Mouse (Mus musculus) C2C12 (cell line): ENCODE results near the gene Dnajc1. TPM values are rescaled to one million over a fixed set of nuclear protein-coding genes. Genes with fewer than 3 reads are reported as not detected.

Experiments
- H3K27me3 ChIP-seq: one replicate; pipeline ENCODE4 v1.6.1; 2011; ENCODE audit not compliant: control insufficient read depth, insufficient read depth, insufficient read length
- H3K36me3 ChIP-seq: one replicate; pipeline ENCODE4 v1.6.1; 2011; ENCODE audit not compliant: control insufficient read depth, insufficient read depth
- H3K4me3 ChIP-seq: one replicate; pipeline ENCODE4 v1.5.1; 2011; ENCODE audit warnings: mild to moderate bottlenecking, control low read depth; ENCODE audit not compliant: poor library complexity, insufficient read depth, severe bottlenecking
- H3K79me2 ChIP-seq: one replicate; pipeline ENCODE4 v1.6.1; 2011; ENCODE audit not compliant: control insufficient read depth, insufficient read depth
- H3K79me3 ChIP-seq: one replicate; pipeline ENCODE4 v1.6.1; 2011; ENCODE audit warnings: low read depth, control low read depth
- H3ac ChIP-seq: one replicate; pipeline ENCODE3; 2011; ENCODE audit warnings: low read depth; ENCODE audit not compliant: control insufficient read depth, insufficient read length
- CEBPB ChIP-seq: IDR thresholded peaks from one replicate; pipeline ENCODE4 v1.6.1; 2011; ENCODE audit warnings: low read depth, mild to moderate bottlenecking, control low read depth, moderate library complexity
- CTCF ChIP-seq: IDR thresholded peaks from one replicate; pipeline ENCODE4 v1.5.1; 2011; ENCODE audit not compliant: control insufficient read depth, insufficient read depth, insufficient read length
- FOSL1 ChIP-seq: IDR thresholded peaks from one replicate; pipeline ENCODE4 v1.8.0; 2011; ENCODE audit warnings: mild to moderate bottlenecking, low read length; ENCODE audit not compliant: poor library complexity, insufficient read depth, severe bottlenecking
- MAX ChIP-seq: IDR thresholded peaks from one replicate; pipeline ENCODE4 v1.6.1; 2011; ENCODE audit warnings: mild to moderate bottlenecking, control low read depth
- MYOD1 ChIP-seq: IDR thresholded peaks from one replicate; pipeline ENCODE4 v1.6.1; 2011; ENCODE audit warnings: low read depth; ENCODE audit not compliant: control insufficient read depth, insufficient read length
- MYOG ChIP-seq: IDR thresholded peaks from one replicate; pipeline ENCODE4 v1.6.1; 2011; ENCODE audit not compliant: control insufficient read depth, insufficient read length; ENCODE audit errors: extremely low read depth
- USF1 ChIP-seq: IDR thresholded peaks from one replicate; pipeline ENCODE4 v1.6.1; 2011; ENCODE audit warnings: low read depth, mild to moderate bottlenecking, control low read depth, moderate library complexity
- polyA plus RNA-seq: library from polyadenylated mRNA; unstranded; fragments of >200 nt; fragmentation: generic; extraction: Trizol; gene quantifications from one replicate; pipeline ENCODE4 v1.2.1, GENCODE M21; 2012; ENCODE audit warnings: missing spikeins

The Dnajc1 gene
- polyA plus RNA-seq, 1 experiment = 6.5 TPM

DNA sequence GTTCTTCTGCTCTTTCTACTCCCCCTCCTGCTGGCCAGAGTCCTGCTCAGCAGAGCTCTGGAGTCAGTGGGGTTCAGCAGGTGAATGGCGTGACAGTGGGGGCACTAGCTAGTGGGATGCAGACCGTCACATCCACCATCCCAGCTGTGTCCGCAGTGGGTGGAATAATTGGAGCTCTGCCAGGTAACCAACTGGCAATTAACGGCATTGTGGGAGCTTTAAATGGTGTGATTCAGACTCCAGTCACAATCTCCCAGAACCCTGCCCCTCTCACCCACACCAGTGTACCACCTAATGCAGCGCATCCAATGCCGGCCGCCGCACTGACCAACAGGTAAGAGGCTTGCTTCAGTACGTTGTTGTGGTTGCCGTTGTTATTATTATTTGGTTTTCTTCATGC, 185.8 kb downstream of the Dnajc1 start:
- peaks cover 80% of the 10 kb centered on the region for H3K36me3 ChIP-seq
- H3ac ChIP-seq = no peak overlapping the region
- no peaks in the 10 kb centered on the region for H3K79me2 ChIP-seq
- no peak overlapping the region for H3K4me3 ChIP-seq
- TF ChIP-seq MAX (no peak), USF1 (no peak), CEBPB (no peak), CTCF (no peak), FOSL1 (no peak), MYOG (no peak), MYOD1 (no peak)
- no peaks in the 10 kb centered on the region for H3K79me3 ChIP-seq
- H3K27me3 ChIP-seq = no peaks in the 10 kb centered on the region

DNA sequence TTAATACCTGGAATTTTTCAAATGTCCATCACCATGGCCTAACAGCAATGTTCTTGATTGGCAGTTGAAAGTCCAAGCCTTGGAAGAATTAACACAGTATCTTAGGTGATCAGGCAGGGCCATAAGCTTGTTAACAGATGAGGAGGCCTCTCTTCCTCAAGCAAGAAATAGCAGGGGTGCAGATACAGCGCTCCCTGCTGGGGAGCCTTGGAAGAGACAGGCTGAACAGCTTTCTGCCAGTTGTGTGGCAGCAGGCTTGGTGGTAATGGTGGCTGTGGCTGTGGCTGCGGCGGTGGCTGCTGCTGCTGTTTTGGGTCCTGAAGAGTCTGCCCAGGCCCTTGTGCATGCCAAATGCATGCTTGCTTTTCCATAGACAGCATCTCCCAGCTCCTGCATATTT, 187.5 kb downstream of the Dnajc1 start:
- TF ChIP-seq MYOG (no peak), CTCF (peak; percentile 41)
- H3K4me3 ChIP-seq = no peak overlapping the region
- H3K79me2 ChIP-seq = no peaks in the 10 kb centered on the region
- H3K36me3 ChIP-seq = peaks cover 72% of the 10 kb centered on the region
- no peak overlapping the region for H3ac ChIP-seq
- no peaks in the 10 kb centered on the region for H3K27me3 ChIP-seq
- no peaks in the 10 kb centered on the region for H3K79me3 ChIP-seq

DNA sequence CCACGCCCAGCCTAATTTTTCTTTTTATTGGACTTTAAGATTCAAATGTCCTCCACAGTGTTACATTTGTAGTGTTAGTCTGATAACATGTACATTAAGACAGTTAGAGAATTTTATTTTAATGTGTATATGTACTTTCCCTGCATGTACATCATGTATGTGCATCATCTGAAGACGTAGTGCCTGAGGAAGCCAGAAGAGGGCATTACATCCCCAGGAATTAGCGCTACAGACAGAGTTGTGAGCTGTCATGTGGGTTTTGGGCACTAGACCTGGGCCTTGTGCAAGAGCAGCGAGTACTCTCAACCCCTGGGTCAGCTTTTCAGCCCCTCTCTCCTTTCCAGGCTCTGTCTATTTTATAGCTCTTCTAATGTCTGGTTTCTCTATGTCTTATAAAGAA, 189.7 kb downstream of the Dnajc1 start:
- Histone ChIP-seq H3ac (no peak overlapping the region), H3K27me3 (no peaks in the 10 kb centered on the region), H3K79me2 (no peaks in the 10 kb centered on the region), H3K36me3 (peaks cover 71% of the 10 kb centered on the region), H3K4me3 (no peak overlapping the region), H3K79me3 (no peaks in the 10 kb centered on the region)
- TF ChIP-seq MYOG (no peak), CTCF (no peak), CEBPB (no peak), FOSL1 (no peak), USF1 (no peak), MYOD1 (no peak), MAX (no peak)

DNA sequence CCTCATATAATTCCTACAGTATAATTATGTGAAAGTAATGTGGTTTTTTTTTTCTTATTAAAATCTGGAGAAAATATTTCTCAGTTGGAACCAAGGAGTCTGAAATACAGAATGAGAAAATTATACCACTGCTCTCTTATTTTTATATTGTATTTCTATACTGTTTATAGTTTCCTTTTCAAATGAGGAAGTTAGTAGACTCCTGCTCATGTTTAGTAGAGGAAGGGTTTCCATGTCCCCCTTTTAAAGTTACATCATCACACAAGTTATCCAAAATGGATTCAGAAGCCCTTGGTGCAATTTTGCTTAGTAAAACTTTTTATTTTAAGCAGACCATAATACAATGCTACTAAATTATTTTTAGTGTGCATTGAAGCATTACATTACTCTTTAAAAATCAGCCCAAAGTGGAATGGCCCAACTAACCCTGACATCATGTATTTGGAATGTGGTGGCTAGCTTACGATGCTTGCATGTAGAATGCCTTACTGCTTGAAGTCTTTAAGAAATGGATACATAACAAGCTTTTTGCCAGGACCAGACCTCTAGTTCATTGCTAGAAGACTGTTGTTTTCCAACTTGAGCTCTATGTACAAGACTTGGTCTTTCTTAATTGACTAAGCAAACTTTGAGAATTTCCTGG, 190.7 kb downstream of the Dnajc1 start:
- no peak overlapping the region for H3ac ChIP-seq
- peaks cover 74% of the 10 kb centered on the region for H3K36me3 ChIP-seq
- H3K79me3 ChIP-seq = no peaks in the 10 kb centered on the region
- H3K4me3 ChIP-seq = no peak overlapping the region
- H3K79me2 ChIP-seq = no peaks in the 10 kb centered on the region
- TF ChIP-seq USF1 (no peak), FOSL1 (no peak), MAX (no peak), CTCF (no peak), MYOG (no peak), MYOD1 (no peak), CEBPB (no peak)
- no peaks in the 10 kb centered on the region for H3K27me3 ChIP-seq

DNA sequence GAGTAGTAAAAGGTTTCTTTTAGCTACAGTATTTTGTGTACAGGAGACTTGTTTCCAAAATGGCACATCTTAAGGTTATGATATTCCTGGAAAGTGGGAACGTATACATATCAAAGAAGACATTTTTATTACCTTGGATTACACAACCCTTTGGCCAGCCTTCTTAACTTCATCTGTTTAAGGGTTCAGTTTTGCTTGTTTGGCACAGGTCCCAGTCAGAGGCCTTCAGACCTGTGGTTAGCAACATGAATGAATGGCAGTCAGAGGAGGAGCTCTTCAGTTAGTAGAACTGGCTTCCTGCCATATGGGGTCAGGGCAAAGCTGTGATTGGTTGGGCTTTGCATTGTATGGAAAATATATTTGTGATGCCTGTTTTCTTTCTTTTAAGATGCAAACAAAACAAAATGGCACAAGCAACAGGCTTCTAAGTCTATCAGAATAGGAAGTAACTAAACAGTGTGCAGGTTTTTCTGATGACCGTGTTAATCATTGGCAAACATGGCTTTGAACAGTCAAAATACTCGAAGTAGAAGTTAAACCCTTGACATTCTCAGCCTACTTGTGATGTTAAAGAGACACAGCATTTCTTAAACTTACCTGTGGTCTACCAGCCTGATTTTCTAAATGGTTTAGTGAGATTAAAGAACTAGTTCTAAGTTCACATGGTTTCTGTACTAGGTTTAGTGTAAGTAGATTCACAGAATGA, 196.8 kb downstream of the Dnajc1 start:
- no peak for TF ChIP-seq MAX
- peak; percentile 81 for TF ChIP-seq CEBPB
- no peak overlapping the region for H3K4me3 ChIP-seq
- H3K36me3 ChIP-seq = peaks cover 61% of the 10 kb centered on the region
- no peaks in the 10 kb centered on the region for H3K79me3 ChIP-seq
- peaks cover 4% of the 10 kb centered on the region for H3K79me2 ChIP-seq
- no peak overlapping the region for H3ac ChIP-seq
- H3K27me3 ChIP-seq = no peaks in the 10 kb centered on the region

DNA sequence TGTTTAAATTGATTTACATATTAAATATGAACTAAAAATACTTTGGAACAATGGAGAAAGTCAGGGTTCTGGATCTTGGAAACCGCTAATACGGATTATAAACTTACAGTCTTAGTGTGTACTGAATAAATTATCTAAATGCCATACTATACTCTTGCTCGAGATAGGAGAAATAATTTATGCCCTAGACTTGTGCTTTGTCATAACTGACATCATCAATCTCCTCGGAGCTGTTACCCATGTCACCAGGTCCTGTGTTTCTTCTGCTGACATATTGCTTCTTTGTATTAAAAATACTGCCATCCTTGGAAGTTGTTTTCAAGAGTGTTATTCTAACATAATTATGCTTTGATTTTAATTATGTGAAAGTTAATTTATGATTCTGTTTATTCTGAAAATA, 197.3 kb downstream of the Dnajc1 start:
- TF ChIP-seq CEBPB (no peak), CTCF (no peak), MYOG (no peak), MYOD1 (no peak), FOSL1 (no peak), USF1 (no peak), MAX (no peak)
- H3K4me3 ChIP-seq = no peak overlapping the region
- H3ac ChIP-seq = no peak overlapping the region
- peaks cover 4% of the 10 kb centered on the region for H3K79me2 ChIP-seq
- no peaks in the 10 kb centered on the region for H3K27me3 ChIP-seq
- no peaks in the 10 kb centered on the region for H3K79me3 ChIP-seq
- peaks cover 62% of the 10 kb centered on the region for H3K36me3 ChIP-seq
